Mouse (Mus musculus) skeletal muscle tissue, adult 2 months (tissue): ENCODE data around the gene Rps27.

Source experiments
- DNase-seq: peaks from one replicate; pipeline ENCODE4 v3.0.0-alpha.2; 2012; ENCODE audit warnings: low read depth, low spot score

The Rps27 gene

DNA sequence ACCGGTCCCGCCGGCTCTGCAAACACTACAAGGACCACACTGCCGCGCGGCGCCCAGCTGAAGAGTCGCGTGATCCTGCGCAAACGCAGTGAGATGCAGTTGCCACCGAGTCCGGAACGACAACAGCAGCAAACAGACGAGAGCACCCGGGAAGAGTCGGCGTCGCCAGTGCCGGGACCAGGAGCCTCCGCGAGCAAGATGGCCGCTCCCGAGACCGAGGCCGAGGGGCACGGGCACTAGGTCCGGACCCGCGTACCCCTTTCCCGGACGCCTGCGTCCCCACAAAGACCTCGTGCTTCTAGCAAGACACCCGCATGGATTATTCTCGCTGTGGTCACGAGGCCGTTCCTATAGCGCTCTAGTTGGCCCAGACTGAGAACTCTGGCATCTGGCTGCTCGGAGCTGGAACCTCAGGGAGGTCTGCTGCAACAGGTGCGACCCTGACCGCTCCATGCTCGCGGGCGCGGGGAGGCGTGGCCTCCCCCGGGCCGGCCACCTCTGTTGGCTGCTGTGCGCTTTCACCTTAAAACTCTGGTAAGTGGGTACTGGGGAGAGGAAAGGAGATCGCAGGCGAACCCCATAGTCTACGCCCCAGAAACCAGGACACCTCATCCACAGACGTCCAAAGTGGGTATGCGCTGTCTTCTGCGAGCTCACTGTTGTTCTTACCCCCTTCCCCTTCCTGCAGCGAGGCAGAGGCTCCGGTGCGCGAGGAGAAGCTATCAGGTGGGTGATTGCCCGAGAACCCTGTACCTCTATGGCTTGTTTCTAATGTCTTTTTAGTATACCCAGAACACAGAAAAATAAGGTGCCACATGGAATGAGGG, 18.3 kb upstream of the Rps27 start, which contains the start of gene Jtb:
Gene Jtb (plus strand): TSS at position 91 of the 827 bp plus-strand sequence.
- DNase-seq, result peak; percentile 95

DNA sequence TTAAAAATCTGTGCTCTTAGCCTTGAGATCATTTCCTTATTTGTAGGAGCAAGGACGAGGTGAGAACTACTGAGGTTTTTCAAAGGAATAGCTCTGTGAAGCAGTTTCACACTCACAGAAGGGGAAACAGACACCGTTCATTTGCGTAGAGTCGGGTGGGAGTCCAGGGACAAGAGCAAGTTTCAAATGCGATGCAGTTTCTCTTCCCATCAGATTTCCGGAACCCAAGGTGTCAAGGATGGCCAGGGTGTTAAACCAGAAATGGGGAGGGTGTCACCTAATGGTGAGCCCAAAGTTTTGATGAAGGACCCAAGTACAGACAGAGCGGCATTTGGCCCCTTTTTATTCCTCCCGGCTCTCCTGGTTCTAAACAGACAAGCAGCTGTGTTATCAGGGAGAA, 17.6 kb upstream of the Rps27 start:
- no peak for DNase-seq

DNA sequence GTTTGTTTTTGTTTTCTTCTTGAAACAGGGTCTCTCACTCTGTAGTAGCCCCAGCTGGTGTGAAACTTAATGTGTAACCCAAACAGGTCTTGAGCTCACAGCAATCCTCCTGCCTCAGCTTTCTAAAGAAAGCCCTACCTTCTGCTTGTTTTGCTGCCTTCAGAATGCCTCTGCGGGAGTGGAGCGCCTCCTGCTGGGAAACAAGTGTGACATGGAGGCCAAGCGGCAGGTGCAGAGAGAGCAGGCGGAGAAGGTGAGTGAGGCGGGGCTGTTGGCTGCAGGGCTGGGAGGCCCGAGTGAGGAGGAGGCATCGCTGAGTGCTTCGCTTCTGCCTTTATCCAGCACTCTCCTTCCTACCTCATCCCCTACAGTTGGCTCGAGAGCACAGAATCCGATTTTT, 10.9 kb upstream of the Rps27 start:
- no peak for DNase-seq

DNA sequence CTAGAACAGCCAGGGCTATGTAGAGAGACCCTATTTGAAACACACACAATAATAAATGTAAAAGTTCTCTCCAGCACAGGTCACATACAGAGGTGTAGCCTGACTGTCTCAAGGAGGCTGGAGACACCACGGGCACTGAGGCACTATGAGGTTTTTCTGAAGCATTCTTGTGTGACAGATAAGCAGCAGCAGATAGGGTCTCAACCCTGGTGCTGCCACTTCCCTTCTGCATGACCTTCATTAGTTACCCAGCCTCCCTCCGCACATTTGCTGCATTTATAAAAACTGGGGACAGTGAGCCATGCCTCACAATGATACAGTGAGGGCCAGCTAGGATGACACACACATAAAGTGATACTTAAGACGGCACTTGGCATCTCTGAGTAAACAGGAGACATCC, 9.5 kb upstream of the Rps27 start:
- DNase-seq, result peak; percentile 27

DNA sequence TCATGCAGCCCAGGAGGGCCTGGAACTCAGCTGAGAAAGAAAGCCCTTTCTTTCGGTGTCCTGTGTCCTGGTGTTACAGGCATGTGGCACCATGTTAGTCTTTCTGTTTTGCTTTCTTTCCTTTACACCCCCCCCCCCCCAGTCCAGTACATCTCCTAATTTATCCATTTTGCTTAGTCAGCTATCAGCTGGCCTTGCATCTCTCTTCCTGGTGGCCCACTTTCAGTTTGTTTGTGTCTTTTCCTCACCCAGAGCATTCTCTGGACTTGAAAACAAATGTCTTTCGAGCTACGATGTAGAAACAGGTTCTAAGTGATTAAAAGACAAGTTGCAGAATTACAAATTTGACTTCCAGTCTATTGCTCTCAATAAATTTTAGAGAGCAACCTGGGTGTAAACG, 9.0 kb upstream of the Rps27 start:
- no peak for DNase-seq

DNA sequence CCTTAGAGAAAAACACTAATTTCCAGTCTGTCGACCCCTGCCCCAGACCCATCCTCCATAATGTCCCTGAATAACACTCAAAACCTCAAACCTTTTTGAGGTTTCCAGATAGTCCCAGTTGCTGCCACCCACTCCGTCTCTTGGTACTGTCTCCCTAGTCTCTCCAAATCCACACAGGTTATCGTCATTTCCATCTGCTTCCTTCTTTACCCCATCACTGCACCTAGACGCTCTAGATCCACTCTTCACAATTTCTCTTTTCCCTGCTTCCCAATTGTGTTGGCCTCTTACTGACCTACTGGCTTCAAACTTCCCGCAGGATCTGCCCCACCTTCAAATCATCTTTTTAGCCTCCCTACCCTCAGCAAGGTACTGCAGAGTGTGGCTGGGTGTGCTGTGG, 7.7 kb upstream of the Rps27 start:
- DNase-seq, result no peak

DNA sequence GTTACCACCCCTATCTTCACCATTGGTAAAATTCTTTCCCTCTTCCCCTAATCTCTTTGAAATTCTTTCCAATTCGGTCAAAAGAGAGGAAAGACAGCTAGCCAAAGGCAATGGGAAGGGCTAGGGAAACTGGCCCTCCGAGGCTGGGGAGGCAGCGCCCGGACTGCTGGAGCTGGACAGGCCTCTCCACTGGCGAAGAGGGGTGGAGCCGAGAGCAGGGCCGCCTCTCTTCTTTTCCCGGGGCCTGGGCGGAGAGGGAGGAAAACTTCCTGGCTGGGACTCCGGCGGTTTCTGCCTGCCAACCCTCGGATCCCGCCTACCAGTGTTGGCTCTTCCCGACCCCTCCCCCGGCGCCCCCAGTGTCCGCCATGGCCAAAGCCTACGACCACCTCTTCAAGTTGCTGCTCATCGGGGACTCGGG, 7.1 kb upstream of the Rps27 start:
- DNase-seq, result peak; percentile 47

DNA sequence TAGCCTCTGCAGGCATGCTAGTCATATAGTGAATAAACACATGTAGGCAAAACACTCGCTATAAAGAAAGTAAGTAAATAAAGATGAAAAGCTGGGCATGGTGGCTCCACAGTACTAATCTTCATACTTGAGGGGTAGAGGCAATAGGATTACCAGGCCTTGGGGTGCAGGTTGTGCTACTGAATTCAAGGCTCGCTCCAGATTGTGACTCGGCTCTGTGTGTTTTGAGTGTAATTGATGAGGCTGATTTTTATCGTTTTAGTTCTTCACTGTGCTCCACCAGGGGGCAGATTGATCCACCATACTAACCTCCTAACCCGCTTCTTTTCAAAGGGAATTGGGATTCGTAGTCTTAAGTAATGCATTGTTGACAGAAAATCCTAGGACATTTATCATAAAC, 6.6 kb upstream of the Rps27 start:
- peak; percentile 22 for DNase-seq

DNA sequence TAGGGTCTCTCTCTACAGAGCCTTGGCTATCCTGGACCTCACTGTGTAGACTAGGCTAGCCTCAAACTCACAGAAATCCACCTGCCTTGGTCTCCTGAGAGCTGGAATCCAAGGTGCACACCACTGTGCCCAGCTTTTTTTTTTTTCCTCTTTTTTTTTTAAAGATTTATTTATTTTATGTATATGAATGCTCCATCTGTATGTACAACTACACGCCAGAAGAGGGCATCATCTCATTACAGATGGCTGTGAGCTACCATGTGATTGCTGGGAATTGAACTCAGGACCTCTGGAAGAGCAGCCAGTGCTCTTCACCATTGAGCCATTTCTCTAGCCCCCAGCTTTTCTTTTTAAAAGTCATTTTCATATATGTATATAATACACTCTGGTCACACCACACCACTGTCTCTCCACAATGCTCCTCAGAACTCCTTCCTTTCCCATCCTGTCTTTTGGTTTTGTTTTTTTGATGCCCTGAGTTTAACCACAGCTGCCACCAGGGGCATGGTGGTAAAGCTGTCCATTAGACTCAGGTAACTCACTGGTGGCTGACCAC, 2.5 kb upstream of the Rps27 start:
- no peak for DNase-seq

DNA sequence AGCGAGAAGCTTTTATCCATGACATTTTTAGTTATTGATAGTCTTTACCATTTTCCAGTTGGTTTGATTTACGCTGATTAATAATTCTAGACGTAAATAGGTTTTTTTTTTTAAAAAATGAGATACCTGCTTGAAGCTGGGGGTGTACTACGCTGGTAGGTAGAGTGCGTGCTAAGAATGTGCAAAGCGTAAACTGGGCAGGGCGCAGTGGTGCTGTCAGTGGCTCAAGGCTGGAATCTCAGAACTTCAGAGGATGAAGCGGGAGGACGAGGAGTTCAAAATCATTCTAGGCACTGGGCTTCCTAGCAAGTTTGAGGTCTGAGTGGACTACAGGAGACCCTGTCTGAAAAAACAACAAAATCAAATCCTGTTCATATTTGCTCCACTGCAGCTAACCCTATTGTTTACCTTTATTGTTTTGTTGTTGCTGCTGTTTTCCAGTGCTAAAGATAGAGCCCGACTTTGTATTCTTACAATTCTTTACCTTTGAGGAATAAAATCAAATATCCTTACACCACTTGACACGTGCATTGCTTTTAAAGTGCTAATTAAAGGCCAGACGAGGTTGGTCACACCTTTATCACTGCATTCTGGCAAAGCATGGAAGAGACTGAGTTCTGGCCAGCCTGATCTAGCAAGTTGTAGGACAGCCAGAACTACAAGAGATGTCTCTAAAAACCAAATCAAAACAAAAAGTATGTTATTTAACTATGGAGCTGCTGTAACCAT, 669 bp upstream of the Rps27 start:
- no peak for DNase-seq

DNA sequence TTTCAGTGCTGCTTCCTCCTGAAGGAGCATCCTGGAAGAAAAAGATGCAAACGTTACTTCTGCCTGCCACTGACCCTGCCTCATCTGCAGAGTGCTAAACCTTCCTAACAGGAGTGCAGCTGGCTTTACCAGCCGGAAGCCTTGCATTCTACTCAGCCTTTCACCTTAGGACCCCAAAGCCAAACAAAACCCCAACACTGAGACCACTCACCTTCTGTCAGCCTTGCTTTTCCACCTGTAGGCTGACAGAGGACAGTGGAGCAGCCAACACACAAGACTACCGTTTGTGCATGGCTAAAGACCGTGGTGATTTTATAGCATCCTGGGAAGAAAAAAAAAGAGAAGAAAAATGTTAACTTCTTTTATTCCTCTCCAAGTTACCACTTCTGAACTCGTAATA, 728 bp downstream of the Rps27 start:
- DNase-seq, result no peak

DNA sequence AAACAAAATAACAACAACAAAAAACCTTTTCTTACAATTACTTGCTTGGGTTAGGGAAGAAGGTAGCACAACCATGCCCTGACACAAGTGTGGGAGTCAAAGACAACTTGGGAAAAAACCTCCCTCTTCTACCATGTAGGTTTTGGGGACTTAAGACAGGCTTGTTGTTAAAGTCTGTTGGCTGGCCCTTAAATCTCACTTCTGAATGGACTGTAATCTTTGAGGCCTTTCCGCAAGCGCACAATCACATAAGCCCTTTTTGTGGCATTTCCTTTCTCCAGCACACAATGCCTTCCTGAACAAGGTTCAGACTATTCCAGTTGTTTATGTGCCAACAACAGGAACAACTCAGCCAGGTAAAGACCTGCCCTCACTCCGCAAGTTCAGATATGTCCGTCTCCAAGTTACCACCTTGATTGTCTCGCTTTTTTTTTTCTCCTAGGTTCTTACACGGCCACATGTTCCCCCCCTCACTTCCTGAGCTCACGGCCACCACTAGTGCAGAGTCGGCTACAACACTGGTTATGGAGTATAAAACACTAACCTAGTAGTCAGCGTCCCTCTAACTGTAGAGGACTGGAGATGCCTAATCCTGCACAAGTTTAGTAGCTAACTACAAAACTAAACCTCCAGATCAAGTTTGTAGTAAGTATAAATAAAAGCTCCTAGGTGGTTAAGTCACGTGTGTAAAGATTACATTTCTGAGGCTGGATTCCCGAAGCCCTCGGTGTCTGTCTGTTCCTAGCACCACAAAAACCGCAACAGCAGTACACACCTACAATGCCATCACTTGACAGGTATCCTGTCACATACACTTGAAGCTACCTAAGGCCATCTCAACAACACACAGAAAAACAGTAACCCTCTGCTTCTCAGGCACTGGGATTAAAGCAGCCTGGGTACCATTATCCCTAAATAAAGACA, 1.7 kb downstream of the Rps27 start:
- no peak for DNase-seq

DNA sequence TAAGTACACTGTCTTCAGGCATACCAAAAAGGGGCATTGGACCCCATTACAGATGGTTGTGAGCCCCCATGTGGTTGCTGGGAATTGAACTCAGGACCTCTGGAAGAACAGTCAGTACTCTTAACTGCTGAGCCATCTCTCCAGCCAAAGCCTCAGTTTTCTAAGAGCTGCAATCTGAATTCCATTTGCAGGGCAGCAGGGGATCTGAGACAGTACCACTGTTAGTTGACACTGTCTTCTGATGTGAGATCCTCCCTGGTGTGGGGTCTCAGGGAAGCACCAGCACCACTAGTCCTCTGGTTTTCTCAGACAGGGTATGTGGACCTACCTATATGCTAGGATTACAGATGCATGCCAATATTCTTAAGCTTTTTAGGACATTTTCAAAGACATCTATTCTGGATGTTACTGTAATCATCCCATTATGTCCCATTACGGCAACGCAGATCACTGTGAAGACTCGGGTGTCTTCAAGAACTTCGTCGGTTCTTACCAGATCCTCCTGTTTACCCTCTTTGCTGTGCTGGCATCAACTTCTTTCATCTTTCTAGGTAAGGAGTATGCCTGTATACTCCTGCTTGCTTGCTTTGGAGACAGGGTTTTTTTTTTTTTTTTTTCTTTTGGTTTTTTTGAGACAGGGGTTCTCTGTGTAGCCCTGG, 3.4 kb downstream of the Rps27 start:
- no peak for DNase-seq

DNA sequence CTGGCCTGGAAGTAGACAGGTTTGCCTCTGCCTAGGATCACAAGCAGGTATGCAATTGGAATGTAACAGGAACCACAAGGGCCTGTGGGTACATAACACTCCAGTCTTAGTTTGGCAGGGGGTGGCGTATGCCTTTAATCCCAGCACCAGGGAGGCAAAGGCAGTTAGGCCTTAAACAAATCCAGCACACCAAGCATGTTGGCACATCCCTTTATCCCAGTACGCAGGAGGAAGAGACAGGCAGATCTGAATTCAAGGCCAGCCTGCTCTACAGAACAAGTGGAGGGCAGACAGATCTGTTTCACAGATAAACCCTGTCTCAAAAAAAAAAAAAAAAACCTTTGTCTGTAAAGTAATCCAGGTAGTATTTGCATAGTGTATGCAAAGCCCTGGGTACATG, 4.8 kb downstream of the Rps27 start:
- DNase-seq, result no peak

DNA sequence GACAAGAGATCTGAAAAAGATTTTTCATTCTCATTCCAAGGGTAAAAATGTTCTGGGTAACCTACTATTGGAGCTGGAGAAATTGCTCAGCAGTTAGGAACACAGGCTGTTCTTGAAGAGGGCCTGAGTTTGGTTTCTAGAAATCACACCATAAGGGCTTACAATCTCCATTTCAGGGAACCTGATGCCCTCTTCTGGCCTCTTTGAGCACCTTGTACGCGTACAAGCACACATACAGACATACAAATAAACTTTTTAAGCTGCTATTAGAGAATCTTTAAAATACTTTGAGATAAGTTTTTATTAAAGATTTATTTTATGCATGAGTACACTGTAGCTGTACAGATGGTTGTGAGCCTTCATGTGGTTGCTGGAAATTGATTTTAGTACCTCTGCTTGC, 8.9 kb downstream of the Rps27 start:
- DNase-seq, result no peak

DNA sequence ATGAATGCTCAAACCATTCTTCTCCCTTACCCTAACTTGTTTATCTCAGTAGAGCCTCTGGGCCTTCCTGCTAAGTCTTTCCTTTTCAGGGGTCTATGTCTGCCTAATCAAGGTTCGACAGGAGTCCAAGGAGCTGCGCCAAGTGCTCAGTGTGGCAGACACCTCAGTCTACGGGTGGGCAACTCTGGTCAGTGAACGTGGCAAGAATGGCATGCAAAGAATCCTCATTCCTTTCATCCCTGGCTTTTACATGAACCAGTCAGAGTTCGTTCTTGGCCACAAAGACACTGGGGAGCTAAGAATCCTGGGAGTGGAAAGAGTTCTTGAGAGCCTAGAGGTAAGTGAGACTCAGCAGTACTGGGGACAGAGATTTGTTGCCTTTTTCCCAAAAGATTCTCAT, 9.8 kb downstream of the Rps27 start:
- no peak for DNase-seq

DNA sequence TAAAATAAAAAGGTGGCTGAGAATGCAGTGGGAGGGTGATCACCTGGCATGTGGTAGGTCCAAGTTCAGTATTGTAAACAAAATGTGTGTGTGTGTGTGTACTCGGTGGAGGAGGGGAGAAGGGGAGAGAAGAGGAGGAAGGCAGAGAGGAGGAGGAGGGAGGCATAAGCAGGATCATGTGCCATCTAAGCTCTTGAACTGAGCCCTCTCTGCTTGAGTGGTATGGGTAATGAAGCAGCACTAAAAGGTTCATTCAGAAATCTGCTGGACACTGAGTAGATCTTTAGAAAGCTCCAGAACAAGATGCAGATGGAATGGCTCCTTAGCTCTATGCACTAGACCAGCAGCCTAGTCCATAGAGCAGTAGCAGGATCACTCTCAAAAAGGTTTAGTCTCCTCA, 10.6 kb downstream of the Rps27 start:
- no peak for DNase-seq

DNA sequence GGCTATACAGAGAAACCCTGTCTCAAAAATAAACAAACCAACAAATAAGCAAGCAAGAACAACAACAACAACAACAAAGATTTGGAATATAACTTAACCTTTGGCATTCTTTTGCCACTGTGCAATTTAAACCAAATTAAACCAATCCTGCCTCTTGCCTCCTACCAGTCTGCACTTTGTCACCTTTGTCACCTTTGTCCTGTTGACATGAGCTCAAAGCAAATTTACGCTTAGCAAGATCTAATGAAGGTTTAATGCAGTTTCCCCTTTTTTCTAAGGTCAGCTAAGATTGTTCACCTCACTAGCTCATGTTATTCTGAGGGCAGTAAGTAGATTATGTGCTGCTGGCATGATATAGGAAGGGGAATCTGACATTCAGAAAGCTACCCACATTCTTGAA, 15.9 kb downstream of the Rps27 start:
- no peak for DNase-seq

DNA sequence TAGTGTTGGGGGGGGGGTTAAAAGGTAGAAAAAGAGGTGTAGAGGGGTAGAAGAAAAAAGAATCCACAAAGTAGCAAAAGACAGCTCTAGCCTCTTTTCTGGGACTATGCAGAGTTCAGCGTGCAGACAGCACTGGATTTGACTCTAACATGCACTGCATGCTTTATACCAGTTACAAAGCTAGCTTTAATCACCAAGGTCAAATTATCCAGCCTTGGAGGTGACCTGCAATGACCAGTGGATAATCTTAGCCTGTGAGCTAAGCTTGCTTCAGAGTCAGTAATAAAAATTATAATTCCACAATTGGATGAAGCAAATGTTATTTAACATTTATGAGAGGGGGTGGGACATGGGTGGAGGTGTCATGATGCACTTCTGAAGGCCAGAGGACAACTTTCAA, 17.8 kb downstream of the Rps27 start:
- no peak for DNase-seq

DNA sequence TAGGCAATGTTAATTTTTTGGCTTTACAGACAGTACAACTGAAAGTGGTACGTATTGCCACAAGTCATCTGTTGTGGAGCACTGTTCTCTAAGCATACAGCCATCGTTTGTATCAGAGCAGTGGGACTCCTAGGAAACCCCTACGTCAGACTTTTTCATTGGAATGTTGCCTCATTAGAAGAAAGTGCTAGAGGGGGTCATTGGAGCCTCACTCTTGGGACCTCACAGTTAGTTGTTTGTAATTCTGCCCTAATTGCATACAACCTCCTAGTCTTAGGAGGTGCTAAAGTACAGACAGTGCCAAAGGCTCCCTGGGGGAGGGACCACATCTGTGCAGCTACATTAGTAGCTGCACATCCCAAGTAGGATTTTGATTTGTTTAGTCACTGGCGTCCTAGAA, 18.7 kb downstream of the Rps27 start:
- DNase-seq, result no peak

DNA sequence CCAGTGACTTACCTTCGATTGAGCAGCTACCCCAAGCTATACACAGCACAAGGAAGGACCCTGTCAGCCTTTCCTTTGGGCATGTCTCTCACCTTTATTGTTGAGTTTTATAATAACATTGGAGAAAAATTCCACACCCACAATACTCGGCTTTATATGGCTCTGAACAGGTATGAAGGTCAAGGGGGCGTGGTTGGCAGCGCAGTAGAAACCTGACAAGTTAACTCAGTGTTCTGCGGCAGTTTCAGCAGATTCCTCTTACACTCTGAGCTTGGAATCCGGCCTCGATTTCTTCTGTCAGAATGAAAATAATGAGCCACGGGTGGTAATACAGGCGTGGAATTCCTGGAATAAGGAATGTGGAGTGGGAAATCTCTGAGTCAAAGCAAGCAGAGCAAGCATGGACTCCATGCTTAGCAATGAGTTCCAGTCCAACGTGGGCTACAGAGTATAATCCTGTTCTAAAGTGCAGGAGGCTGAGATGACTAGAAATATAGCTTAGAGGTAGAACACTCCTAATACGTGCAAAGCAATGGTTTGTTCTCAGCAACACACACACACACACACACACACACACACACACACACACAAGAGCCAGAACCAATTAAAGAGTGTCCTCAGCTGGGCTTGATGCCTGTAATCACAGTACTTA, 22.5 kb downstream of the Rps27 start:
- no peak for DNase-seq
